Mouse (Mus musculus) kidney, embryonic 16.5 days (tissue): ENCODE measurements around the gene Tmem132d. TPM values are rescaled to one million over a fixed set of nuclear protein-coding genes. Genes with fewer than 3 reads are reported as not detected.

Experiments
- ATAC-seq: fragments of 200-750 bp; cut with Nextera tagmentation; 2 replicates; pipeline ENCODE4 v1.8.0; 2017; ENCODE audit warnings: moderate TSS enrichment; ENCODE audit not compliant: low FRiP score, low TSS enrichment
- H3K27ac ChIP-seq: fragments of 300-500 bp; sonication (generic); 2 replicates; pipeline ENCODE4 v1.5.1; 2014; ENCODE audit warnings: low read length
- H3K27me3 ChIP-seq: fragments of 300-500 bp; sonication (generic); 2 replicates; pipeline ENCODE4 v1.6.1; 2014; ENCODE audit warnings: low read length, control low read depth, mixed read lengths; ENCODE audit not compliant: insufficient read depth
- H3K36me3 ChIP-seq: fragments of 300-500 bp; sonication (generic); 2 replicates; pipeline ENCODE4 v1.6.1; 2014; ENCODE audit warnings: low read length, control low read depth, mixed read lengths; ENCODE audit not compliant: insufficient read depth
- H3K4me1 ChIP-seq: fragments of 300-500 bp; sonication (generic); 2 replicates; pipeline ENCODE4 v1.6.1; 2014; ENCODE audit warnings: low read length, control low read depth, mixed read lengths; ENCODE audit not compliant: insufficient read depth
- H3K4me2 ChIP-seq: fragments of 300-500 bp; sonication (generic); replicated peaks from 2 replicates; pipeline ENCODE4 v1.6.1; 2014; ENCODE audit warnings: low read depth, low read length
- H3K4me3 ChIP-seq: fragments of 300-500 bp; sonication (generic); 2 replicates; pipeline ENCODE4 v1.5.1; 2014; ENCODE audit warnings: mild to moderate bottlenecking, low read length
- H3K9ac ChIP-seq: fragments of 300-500 bp; sonication (generic); replicated peaks from 2 replicates; pipeline ENCODE4 v1.6.1; 2014; ENCODE audit warnings: low read length
- H3K9me3 ChIP-seq: fragments of 300-500 bp; sonication (generic); 2 replicates; pipeline ENCODE4 v1.6.1; 2016; ENCODE audit warnings: low read length, control low read depth
- WGBS: fragments of 180-500 bp; shearing (Covaris S2); extraction: QIAGEN DNeasy Blood & Tissue Kit; methylation state at CpG from one replicate; pipeline ENCODE4 v1.1.7; 2014; 5-methylcytosine and 5-hydroxymethylcytosine counted together
- polyA plus RNA-seq: library from polyadenylated mRNA; unstranded; fragments of >200 nt; fragmentation: Nextera tagmentation; extraction: Ambion mirVana; gene quantifications from 2 replicates; pipeline ENCODE4 v1.2.1, GENCODE M21; 2015

The Tmem132d gene
- polyA plus RNA-seq, 1 experiment from 2014 or later = 0.31 TPM

DNA sequence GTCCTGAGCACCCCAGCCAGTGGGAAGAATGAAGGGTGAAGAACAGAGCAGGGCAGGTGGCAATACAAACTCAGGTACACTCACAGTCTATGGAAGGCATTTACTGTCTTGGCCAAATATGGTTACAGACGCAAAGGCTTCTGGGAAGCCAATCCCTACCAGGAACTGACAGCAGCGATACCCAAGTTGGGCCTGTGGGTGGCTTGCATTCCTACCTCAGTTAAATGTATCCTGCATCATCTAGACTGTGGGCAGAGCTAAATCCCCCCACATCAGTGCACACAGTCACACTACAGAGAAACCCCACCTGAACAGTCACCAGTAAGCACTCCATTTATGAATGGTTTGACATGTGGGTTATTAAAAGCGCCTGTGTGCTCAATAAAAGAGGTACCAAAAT is 288.1 kb downstream of the Tmem132d start:
- H3K4me3 ChIP-seq = no peak overlapping the region
- no peak overlapping the region for H3K27ac ChIP-seq
- H3K9me3 ChIP-seq = 0 out of 2 replicates have a peak, but pooled peaks cover 4% of the 10 kb centered on the region
- WGBS = 89% methylated on average over 3 of the region's 3 CpGs
- no peaks in the 10 kb centered on the region for H3K4me1 ChIP-seq
- ATAC-seq = no peak
- H3K9ac ChIP-seq = no peak overlapping the region
- no peaks in the 10 kb centered on the region for H3K27me3 ChIP-seq
- H3K4me2 ChIP-seq = no peak overlapping the region
- no peaks in the 10 kb centered on the region for H3K36me3 ChIP-seq

DNA sequence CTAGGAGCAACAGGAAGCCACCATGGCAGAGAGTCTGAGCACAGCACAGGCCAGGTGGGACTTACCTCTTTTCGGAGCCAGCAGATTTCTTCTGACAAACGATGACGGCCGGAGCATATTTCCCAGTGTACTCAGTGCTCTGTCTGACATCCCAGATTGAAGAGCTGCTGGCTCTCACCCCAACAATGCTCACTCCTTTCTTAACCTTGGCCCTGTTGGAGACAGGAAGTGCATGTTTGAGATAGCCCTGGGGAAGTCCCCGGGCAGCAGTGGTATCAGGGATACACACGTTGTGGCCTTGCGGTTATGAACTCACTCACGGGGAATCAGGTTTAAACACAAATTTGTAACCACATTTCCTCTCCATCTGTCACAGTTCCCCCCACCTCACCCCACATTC is 296.1 kb downstream of the Tmem132d start:
- H3K36me3 ChIP-seq = no peaks in the 10 kb centered on the region
- no peak overlapping the region for H3K9ac ChIP-seq
- no peak overlapping the region for H3K4me3 ChIP-seq
- no peaks in the 10 kb centered on the region for H3K27me3 ChIP-seq
- H3K27ac ChIP-seq = no peak overlapping the region
- ATAC-seq = no peak
- 59% methylated on average over 8 of the region's 8 CpGs for WGBS
- H3K4me2 ChIP-seq = no peak overlapping the region
- no peaks in the 10 kb centered on the region for H3K9me3 ChIP-seq
- no peaks in the 10 kb centered on the region for H3K4me1 ChIP-seq

DNA sequence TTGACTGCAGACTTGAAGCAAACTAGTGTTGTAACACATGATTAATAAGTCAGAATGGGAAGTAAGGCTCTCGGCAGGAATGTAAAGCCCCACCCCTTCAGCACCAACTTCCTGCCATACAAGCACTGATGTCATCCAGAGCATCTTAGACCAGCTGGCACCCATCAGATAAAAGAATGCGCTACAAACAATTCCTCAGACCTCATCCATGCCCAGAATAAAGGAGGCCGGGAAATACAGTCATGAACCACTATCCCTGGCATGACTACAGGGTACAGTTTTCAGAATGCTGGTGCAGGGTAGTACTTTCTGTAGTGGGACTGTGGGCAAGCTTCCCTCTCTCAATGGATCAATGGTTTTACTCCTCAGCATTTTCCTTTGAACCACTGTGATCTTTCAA is 310.2 kb downstream of the Tmem132d start:
- Histone ChIP-seq H3K27me3 (no peaks in the 10 kb centered on the region), H3K4me3 (no peak overlapping the region), H3K9ac (no peak overlapping the region), H3K9me3 (no peaks in the 10 kb centered on the region), H3K27ac (no peak overlapping the region), H3K4me1 (no peaks in the 10 kb centered on the region), H3K36me3 (no peaks in the 10 kb centered on the region), H3K4me2 (no peak overlapping the region)
- no peak for ATAC-seq
- 42% methylated on average over 3 of the region's 3 CpGs for WGBS

DNA sequence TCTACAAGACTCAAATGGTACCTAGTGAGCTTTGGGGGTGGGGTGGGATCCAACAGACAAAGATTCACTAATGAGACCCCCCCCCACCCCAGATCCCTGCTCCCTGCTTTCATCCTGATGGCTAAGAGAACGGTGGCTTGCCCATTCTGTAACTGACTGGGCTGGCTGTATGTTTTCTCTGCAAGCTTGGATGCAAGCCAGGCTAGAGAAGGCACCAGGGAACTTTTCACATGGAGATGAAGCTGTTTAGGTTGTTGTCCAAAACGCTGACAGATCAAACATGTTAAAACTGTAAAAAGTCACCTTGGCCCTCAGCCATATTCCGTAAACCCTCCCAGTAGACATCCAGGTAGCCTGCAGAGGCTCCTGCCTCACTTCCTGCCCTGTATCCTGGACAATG is 313.7 kb downstream of the Tmem132d start:
- Histone ChIP-seq H3K36me3 (no peaks in the 10 kb centered on the region), H3K27ac (no peak overlapping the region), H3K9me3 (no peaks in the 10 kb centered on the region), H3K4me3 (no peak overlapping the region), H3K4me1 (no peaks in the 10 kb centered on the region), H3K27me3 (no peaks in the 10 kb centered on the region), H3K4me2 (no peak overlapping the region), H3K9ac (no peak overlapping the region)
- no peak for ATAC-seq
- 53% methylated on average over 3 of the region's 3 CpGs for WGBS

DNA sequence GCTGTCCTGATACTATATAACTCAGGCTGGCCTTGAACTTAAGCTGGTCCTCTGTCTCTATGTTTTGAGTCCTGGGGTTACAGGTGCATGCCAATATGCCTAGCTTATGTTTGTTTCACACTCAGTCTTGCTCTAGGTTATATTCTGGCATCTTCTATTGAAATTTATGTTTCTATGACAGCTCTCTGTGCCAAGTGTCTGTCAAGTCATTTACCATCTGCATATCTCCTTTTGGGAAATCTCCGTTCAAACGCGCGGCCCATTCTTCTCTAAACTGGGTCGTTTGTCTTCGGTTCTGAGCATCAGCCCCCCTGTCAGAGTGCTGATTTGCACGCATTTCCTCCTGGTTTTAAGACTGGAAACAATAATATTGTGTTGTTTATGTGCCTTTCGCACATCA is 319.8 kb downstream of the Tmem132d start:
- H3K27ac ChIP-seq = no peak overlapping the region
- H3K4me1 ChIP-seq = no peaks in the 10 kb centered on the region
- peaks cover 13% of the 10 kb centered on the region for H3K9me3 ChIP-seq
- no peak overlapping the region for H3K4me2 ChIP-seq
- no peaks in the 10 kb centered on the region for H3K36me3 ChIP-seq
- no peak overlapping the region for H3K4me3 ChIP-seq
- H3K9ac ChIP-seq = no peak overlapping the region
- H3K27me3 ChIP-seq = no peaks in the 10 kb centered on the region
- 71% methylated on average over 8 of the region's 8 CpGs for WGBS
- ATAC-seq = no peak

DNA sequence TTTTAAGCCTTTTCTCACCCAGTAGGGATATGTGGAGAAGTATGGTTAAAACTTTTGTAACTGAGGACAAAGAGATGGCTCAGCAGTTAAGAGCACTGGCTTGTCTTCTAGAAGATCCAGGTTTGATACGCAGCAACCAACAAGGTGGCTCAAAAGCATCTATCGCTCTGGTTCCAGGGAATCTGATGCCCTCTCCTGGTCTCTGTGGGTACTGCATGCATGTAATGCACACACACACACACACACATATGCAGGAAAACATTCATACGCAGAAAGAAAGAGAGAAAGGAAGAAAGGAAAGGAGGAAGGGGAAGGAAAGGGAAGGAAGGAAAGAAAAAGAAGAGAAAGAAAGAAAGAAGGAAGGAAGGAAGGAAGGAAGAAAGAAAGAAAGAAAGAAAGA is 320.4 kb downstream of the Tmem132d start:
- ATAC-seq = no peak
- Histone ChIP-seq H3K4me2 (no peak overlapping the region), H3K9ac (no peak overlapping the region), H3K4me1 (no peaks in the 10 kb centered on the region), H3K27ac (no peak overlapping the region), H3K9me3 (peaks cover 13% of the 10 kb centered on the region), H3K36me3 (no peaks in the 10 kb centered on the region), H3K4me3 (no peak overlapping the region), H3K27me3 (no peaks in the 10 kb centered on the region)
- WGBS = 97% methylated on average over 3 of the region's 3 CpGs

DNA sequence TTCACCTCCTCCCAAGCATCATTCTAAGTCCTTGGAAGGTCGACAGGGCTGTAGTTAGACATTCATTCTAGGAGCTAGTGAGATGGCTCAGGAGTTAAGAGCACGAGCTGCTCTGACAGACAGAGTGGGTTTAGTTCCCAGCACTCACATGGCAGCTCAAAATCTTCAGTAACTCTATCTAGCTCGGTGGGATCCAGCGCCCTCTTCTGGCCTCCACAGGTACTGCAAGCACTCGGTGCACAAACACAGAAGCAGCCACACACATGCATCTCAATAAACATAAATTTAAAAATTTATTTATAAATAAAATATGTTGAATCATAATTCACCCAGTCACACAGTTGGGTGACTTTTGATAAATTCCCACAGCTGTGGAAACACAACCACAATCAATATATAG is 321.2 kb downstream of the Tmem132d start:
- no peak for ATAC-seq
- WGBS = 77% methylated on average over 5 of the region's 5 CpGs
- no peak overlapping the region for H3K27ac ChIP-seq
- H3K9me3 ChIP-seq = peaks cover 13% of the 10 kb centered on the region
- no peaks in the 10 kb centered on the region for H3K36me3 ChIP-seq
- no peaks in the 10 kb centered on the region for H3K27me3 ChIP-seq
- no peaks in the 10 kb centered on the region for H3K4me1 ChIP-seq
- H3K9ac ChIP-seq = no peak overlapping the region
- no peak overlapping the region for H3K4me2 ChIP-seq
- no peak overlapping the region for H3K4me3 ChIP-seq

DNA sequence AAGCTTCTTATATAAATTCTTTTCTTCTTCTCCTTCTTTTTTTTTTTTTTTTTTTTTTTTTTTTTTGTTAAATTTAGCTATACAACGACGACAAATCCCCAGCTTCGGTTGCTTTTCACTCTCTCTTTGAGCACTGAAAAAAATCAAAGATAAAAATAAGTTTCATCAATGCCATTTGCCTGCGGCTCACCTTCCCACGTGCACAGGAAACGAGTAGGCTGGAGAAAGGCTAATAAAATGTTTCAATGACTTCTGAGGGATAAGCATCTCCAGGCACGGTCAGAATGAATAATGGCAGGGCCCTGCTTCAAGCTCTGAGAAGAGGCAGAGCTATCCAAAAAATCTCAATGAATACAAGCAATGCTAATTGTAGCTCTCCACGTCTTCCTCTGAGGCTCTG is 330.3 kb downstream of the Tmem132d start:
- no peaks in the 10 kb centered on the region for H3K4me1 ChIP-seq
- no peak overlapping the region for H3K4me2 ChIP-seq
- H3K27ac ChIP-seq = no peak overlapping the region
- no peak for ATAC-seq
- 43% methylated on average over 8 of the region's 8 CpGs for WGBS
- H3K9me3 ChIP-seq = peaks cover 10% of the 10 kb centered on the region
- no peak overlapping the region for H3K9ac ChIP-seq
- H3K27me3 ChIP-seq = no peaks in the 10 kb centered on the region
- H3K36me3 ChIP-seq = no peaks in the 10 kb centered on the region
- no peak overlapping the region for H3K4me3 ChIP-seq

DNA sequence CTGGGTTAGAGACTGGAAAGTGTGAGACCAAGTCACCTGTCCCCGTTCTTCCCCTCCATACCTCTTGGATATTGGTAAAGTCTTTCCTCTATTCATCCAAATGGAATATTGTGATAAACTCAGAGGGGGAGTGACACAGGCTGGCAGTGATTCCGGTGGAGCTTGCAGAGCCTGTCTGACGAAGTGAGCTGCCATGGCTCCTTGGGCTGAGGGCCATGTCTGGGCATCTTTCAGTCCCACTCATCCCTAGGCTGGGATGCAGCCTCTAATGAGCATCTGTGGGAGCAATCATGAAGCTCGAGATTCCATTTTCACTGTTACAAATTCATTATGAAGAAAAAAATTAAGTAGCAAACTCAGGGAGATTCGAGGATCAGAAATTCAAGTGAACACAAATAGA is 332.5 kb downstream of the Tmem132d start:
- H3K27me3 ChIP-seq = no peaks in the 10 kb centered on the region
- 81% methylated on average over 5 of the region's 5 CpGs for WGBS
- H3K4me2 ChIP-seq = no peak overlapping the region
- H3K4me3 ChIP-seq = no peak overlapping the region
- no peak overlapping the region for H3K27ac ChIP-seq
- no peaks in the 10 kb centered on the region for H3K4me1 ChIP-seq
- no peak overlapping the region for H3K9ac ChIP-seq
- ATAC-seq = no peak
- peaks cover 10% of the 10 kb centered on the region for H3K9me3 ChIP-seq
- no peaks in the 10 kb centered on the region for H3K36me3 ChIP-seq

DNA sequence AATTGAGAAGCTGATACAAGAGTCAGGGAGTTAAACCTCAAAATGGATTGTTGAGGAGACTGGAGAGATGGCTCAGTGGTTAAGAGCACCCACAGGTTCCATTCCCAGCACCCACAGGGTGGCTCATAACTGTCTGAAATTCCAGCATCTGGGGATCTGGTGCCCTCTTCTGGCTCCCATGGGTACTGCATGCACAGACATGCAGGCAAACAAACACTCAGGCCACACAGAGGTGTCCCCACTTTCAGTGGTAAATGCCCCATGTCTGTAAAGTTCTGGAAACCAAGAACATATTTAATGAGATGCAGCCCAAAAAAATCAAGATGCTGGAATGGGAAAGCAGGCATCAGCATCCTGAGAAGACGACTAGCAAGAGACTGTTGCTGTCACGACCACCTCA is 333.4 kb downstream of the Tmem132d start:
- Histone ChIP-seq H3K36me3 (no peaks in the 10 kb centered on the region), H3K27me3 (no peaks in the 10 kb centered on the region), H3K27ac (no peak overlapping the region), H3K4me2 (no peak overlapping the region), H3K9ac (no peak overlapping the region), H3K9me3 (peaks cover 8% of the 10 kb centered on the region), H3K4me1 (no peaks in the 10 kb centered on the region), H3K4me3 (no peak overlapping the region)
- ATAC-seq = no peak
- 76% methylated on average over 2 of the region's 2 CpGs for WGBS

DNA sequence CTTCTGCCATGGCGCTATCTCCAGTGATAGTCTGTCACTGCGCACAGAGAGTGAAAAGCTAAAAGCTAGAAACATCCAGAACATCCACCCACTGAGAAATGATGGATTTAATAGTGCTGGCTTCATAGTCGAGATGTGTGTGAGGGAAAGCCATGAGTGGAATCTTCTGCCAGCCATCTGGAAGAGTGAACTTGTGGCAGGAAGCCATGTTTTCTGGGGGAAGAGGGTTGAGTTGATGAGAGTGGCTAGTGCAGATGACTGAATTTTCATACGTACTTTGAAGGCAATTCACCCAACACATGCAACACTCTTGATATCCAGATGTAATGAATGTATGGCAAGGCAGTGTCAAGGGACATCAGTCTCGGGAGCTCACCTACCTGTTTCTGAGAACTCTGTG is 342.3 kb downstream of the Tmem132d start:
- no peak for ATAC-seq
- Histone ChIP-seq H3K4me1 (no peaks in the 10 kb centered on the region), H3K4me2 (no peak overlapping the region), H3K27me3 (no peaks in the 10 kb centered on the region), H3K27ac (no peak overlapping the region), H3K9ac (no peak overlapping the region), H3K9me3 (no peaks in the 10 kb centered on the region), H3K4me3 (no peak overlapping the region), H3K36me3 (no peaks in the 10 kb centered on the region)
- 86% methylated on average over 5 of the region's 5 CpGs for WGBS
